23 mouse cellular contexts compared by ENCODE assay signal in genomic region chr2:120126408-120126807, GRCm38 (mm10). TPM values are rescaled to one million over a fixed set of nuclear protein-coding genes. Genes with fewer than 3 reads are reported as not detected.
DNase-seq lines count a peak whose midpoint lies in the region; ATAC-seq and TF ChIP-seq lines count a peak whose summit lies in the region.
"Had no signal": no experiment of that assay in that cellular context is flagged by ENCODE, and none has a peak within 500 bp of the region (broad histone marks: within the 10 kb centered on the region; RNA-seq: fewer than 3 reads in every experiment).

No protein-coding gene starts in this region.

- peaks cover 61% of the 10 kb centered on the region for H3K4me1 ChIP-seq in bone marrow macrophage, adult 2 months (ENCODE audit: control insufficient read depth, insufficient read depth, low read length)
- peaks cover 90% of the 10 kb centered on the region for H3K4me1 ChIP-seq in heart, embryonic 13.5 days

- DNase-seq in gastrocnemius, adult 2 months, result no peak
- DNase-seq in gastrocnemius, postnatal 25 days, result no peak
- peak; percentile 51 for DNase-seq in heart, postnatal 4 days
- DNase-seq in adrenal gland, postnatal 14 days, result no peak
- DNase-seq in B cell, adult 2 months, result no peak
- DNase-seq: adrenal gland, postnatal 25 days; cerebellum, adult 18-20 months; gastrocnemius, postnatal 14 days; liver, postnatal 0 days; lung, postnatal 10 days; retina, postnatal 1 day; right cerebral cortex, postnatal 4 days; thymus, postnatal 14 days had no signal

- 51% methylated on average over 4 of the region's 4 CpGs for WGBS in heart, embryonic 13.5 days

- peak overlapping the region; percentile 81 for H3K27ac ChIP-seq in gastrocnemius, adult 2 months
- H3K27ac ChIP-seq in bone marrow macrophage, adult 2 months (ENCODE audit: insufficient read depth, low read depth, low read length), result peak overlapping the region; percentile 89
- H3K27ac ChIP-seq in heart, embryonic 13.5 days (replicated peaks), result peak overlapping the region; percentile 98
- H3K27ac ChIP-seq: embryonic facial prominence, embryonic 10.5 days; forebrain, embryonic 13.5 days; layer of hippocampus, adult 2 months had no signal

- H3K27me3 ChIP-seq in heart, embryonic 13.5 days (replicated peaks), result no peaks in the 10 kb centered on the region
- H3K27me3 ChIP-seq: CH12.LX; forebrain, embryonic 13.5 days; megakaryocyte, embryonic 14.5 days had no signal

- no peak overlapping the region for H3K4me2 ChIP-seq in heart, embryonic 13.5 days
- H3K4me2 ChIP-seq: forebrain, embryonic 13.5 days had no signal

- no peak for TF ChIP-seq POLR2A in bone marrow macrophage, adult 2 months (IDR thresholded peaks at IDR 0.05; ENCODE audit: borderline replicate concordance, low read depth, low read length)

- ATAC-seq in heart, embryonic 13.5 days (ENCODE audit: extremely low read depth, insufficient number of reproducible peaks, low FRiP score, low TSS enrichment), result no peak
- ATAC-seq: forebrain, embryonic 13.5 days; hindbrain, embryonic 16.5 days; intestine, embryonic 16.5 days; liver, postnatal 0 days; midbrain, embryonic 16.5 days had no signal

- no peak for TF ChIP-seq CTCF in gastrocnemius, adult 2 months (IDR thresholded peaks at IDR 0.05)
- no peak for TF ChIP-seq CTCF in bone marrow macrophage, adult 2 months (IDR thresholded peaks at IDR 0.05; ENCODE audit: low read depth, low read length)

- H3K9me3 ChIP-seq in heart, embryonic 13.5 days, result no peaks in the 10 kb centered on the region
- H3K9me3 ChIP-seq: embryonic facial prominence, embryonic 10.5 days; forebrain, embryonic 13.5 days; megakaryocyte, embryonic 14.5 days had no signal

- peak overlapping the region; percentile 54; the same call in 1 of the 2 replicates for H3K9ac ChIP-seq in heart, embryonic 13.5 days
- H3K9ac ChIP-seq: forebrain, embryonic 13.5 days; liver, postnatal 0 days had no signal

- H3K4me3 ChIP-seq in gastrocnemius, adult 2 months, result no peak overlapping the region
- H3K4me3 ChIP-seq in bone marrow macrophage, adult 2 months (ENCODE audit: insufficient read depth, low read length), result no peak overlapping the region
- H3K4me3 ChIP-seq in heart, embryonic 13.5 days, result no peak overlapping the region
- H3K4me3 ChIP-seq: embryonic facial prominence, embryonic 10.5 days; forebrain, embryonic 13.5 days; layer of hippocampus, adult 2 months; megakaryocyte, embryonic 14.5 days had no signal

- peaks cover 25% of the 10 kb centered on the region for H3K36me3 ChIP-seq in heart, embryonic 13.5 days
- H3K36me3 ChIP-seq: embryonic facial prominence, embryonic 10.5 days had no signal

- intact Hi-C loops in gastrocnemius, adult 2 months (cut with DNase I), result no loop called here

RNA-seq across cellular contexts. Expression of gene Ehd4, which starts 28.0 kb away (rescaled TPM):
- 10 to 100 TPM; 19.5 to 31.7 TPM for total RNA-seq in gastrocnemius, adult 2 months (2021)
- total RNA-seq in gastrocnemius, postnatal 25 days (2021), result 10 to 100 TPM; 36.0 to 56.6 TPM
- polyA plus RNA-seq in bone marrow macrophage, adult 2 months (2012; ENCODE audit: insufficient read depth, insufficient read length, missing spikeins), result 327 and 347 TPM in 2 replicates
- polyA plus RNA-seq in heart, embryonic 13.5 days (2015; fragmentation: Nextera tagmentation; extraction: Ambion mirVana), result 164 and 183 TPM in 2 replicates
- total RNA-seq in heart, postnatal 4 days (2021), result 100 to 1,000 TPM; 461 to 503 TPM
- total RNA-seq in adrenal gland, postnatal 14 days (2021), result 34.2 and 48.1 TPM in 2 replicates
